Mouse (Mus musculus) ES-Bruce4 (cell line): ENCODE results near the gene Fbxw11. TPM values are rescaled to one million over a fixed set of nuclear protein-coding genes. Genes with fewer than 3 reads are reported as not detected.

ENCODE experiments used
- H3K27ac ChIP-seq: 2 replicates; pipeline ENCODE4 v1.5.1; 2012; ENCODE audit warnings: low read length, inconsistent platforms; ENCODE audit not compliant: insufficient read depth
- H3K27me3 ChIP-seq: 2 replicates; pipeline ENCODE4 v1.6.1; 2012; ENCODE audit warnings: mild to moderate bottlenecking, low read length, inconsistent platforms; ENCODE audit not compliant: control insufficient read depth, poor library complexity, insufficient read depth, severe bottlenecking
- H3K36me3 ChIP-seq: 2 replicates; pipeline ENCODE4 v1.6.1; 2012; ENCODE audit warnings: inconsistent platforms, mild to moderate bottlenecking, low read length, moderate library complexity; ENCODE audit not compliant: control insufficient read depth, poor library complexity, insufficient read depth, severe bottlenecking
- H3K4me1 ChIP-seq: one replicate; pipeline ENCODE4 v1.8.1; 2011; ENCODE audit warnings: low read length; ENCODE audit not compliant: control insufficient read depth, insufficient read depth
- H3K4me3 ChIP-seq: 2 replicates; pipeline ENCODE4 v1.5.1; 2011; ENCODE audit warnings: low read depth, mild to moderate bottlenecking, low read length
- H3K9ac ChIP-seq: 2 replicates; pipeline ENCODE4 v1.6.1; 2012; ENCODE audit warnings: low read depth, mild to moderate bottlenecking, inconsistent platforms; ENCODE audit not compliant: poor library complexity, severe bottlenecking
- H3K9me3 ChIP-seq: replicated peaks from 2 replicates; pipeline ENCODE4 v1.6.1; 2012; ENCODE audit warnings: mild to moderate bottlenecking, low read length, inconsistent platforms; ENCODE audit not compliant: control insufficient read depth, poor library complexity, insufficient read depth, severe bottlenecking
- CTCF ChIP-seq: IDR thresholded peaks from one replicate; pipeline ENCODE4 v1.8.1; 2011; ENCODE audit warnings: low read depth, low read length
- EP300 ChIP-seq: IDR thresholded peaks from 2 replicates; pipeline ENCODE4 v1.6.1; 2011; ENCODE audit warnings: low read depth, low read length; ENCODE audit not compliant: insufficient read depth
- POLR2A ChIP-seq: IDR thresholded peaks from one replicate; pipeline ENCODE4 v1.8.1; 2011; ENCODE audit warnings: low read length; ENCODE audit not compliant: insufficient read depth
- polyA plus RNA-seq: library from polyadenylated mRNA; stranded (reverse); fragments of >200 nt; gene quantifications from 2 replicates; pipeline ENCODE4 v1.2.4, GENCODE M21; 2011; ENCODE audit warnings: low read depth; ENCODE audit not compliant: missing spikeins, insufficient read depth, insufficient read length

The Fbxw11 gene
- polyA plus RNA-seq, 1 experiment, result 59.6 TPM

DNA sequence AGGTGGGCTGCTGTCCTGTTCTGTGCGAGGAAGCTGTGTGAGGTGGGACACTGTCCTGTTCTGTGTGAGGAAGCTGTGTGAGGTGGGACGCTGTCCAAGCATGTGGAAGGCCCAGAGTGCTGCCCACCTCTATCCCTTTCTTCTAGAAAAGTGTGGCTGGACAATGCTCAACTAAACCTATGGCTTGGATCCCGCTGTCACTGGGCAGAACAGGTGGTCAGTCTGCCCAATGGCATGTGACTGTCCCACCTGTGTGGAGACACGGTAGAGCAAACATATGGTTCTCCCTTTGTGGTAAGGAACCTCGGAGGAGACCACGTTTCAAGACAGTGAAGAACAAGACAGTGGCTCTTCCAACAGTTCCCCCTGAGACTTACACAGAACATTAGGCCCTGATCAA, 14.6 kb upstream of the Fbxw11 start:
- Histone ChIP-seq H3K27me3 (no peaks in the 10 kb centered on the region), H3K4me3 (no peak overlapping the region), H3K27ac (no peak overlapping the region), H3K4me1 (no peaks in the 10 kb centered on the region), H3K9ac (no peak overlapping the region), H3K9me3 (no peaks in the 10 kb centered on the region), H3K36me3 (no peaks in the 10 kb centered on the region)
- no peak for TF ChIP-seq EP300
- no peak for TF ChIP-seq CTCF
- no peak for TF ChIP-seq POLR2A

- no peaks in the 10 kb centered on the region for H3K9me3 ChIP-seq
- no peaks in the 10 kb centered on the region for H3K4me1 ChIP-seq
- no peak overlapping the region for H3K4me3 ChIP-seq
- no peaks in the 10 kb centered on the region for H3K27me3 ChIP-seq
- H3K27ac ChIP-seq, result no peak overlapping the region
- no peak for TF ChIP-seq POLR2A
- TF ChIP-seq EP300, result no peak
- no peak for TF ChIP-seq CTCF
- no peaks in the 10 kb centered on the region for H3K36me3 ChIP-seq
- no peak overlapping the region for H3K9ac ChIP-seq
Measured at GRCm38 (mm10) chr11:32629713-32630211, 12.8 kb upstream of the Fbxw11 start.

DNA sequence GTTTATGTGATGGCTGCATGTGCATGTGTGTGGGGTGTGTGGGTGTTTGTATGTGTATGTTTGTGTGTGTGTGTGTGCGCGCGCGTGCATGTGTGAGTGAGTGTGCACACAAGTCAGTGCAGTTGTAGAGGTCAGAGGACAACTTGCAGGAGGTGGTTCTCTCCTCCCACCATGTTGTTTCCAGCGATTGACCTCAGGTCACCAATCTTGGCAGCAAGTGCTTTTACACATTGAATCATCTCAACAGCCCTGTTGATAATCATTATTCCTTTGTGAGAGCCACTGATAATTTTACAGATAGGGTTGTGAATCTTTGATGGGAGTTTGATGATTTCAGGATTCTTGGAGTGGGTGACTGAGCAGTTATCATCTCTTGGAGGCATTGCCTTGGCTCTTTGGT, 9.9 kb upstream of the Fbxw11 start:
- H3K27ac ChIP-seq, result no peak overlapping the region
- H3K4me1 ChIP-seq, result no peaks in the 10 kb centered on the region
- no peak overlapping the region for H3K4me3 ChIP-seq
- H3K9me3 ChIP-seq, result no peaks in the 10 kb centered on the region
- no peaks in the 10 kb centered on the region for H3K36me3 ChIP-seq
- no peak overlapping the region for H3K9ac ChIP-seq
- no peak for TF ChIP-seq POLR2A
- TF ChIP-seq EP300, result no peak
- H3K27me3 ChIP-seq, result no peaks in the 10 kb centered on the region

- no peaks in the 10 kb centered on the region for H3K27me3 ChIP-seq
- no peak overlapping the region for H3K9ac ChIP-seq
- H3K4me3 ChIP-seq, result no peak overlapping the region
- H3K4me1 ChIP-seq, result no peaks in the 10 kb centered on the region
- H3K9me3 ChIP-seq, result no peaks in the 10 kb centered on the region
- TF ChIP-seq POLR2A (no peak), CTCF (peak; percentile 61), EP300 (no peak)
- no peaks in the 10 kb centered on the region for H3K36me3 ChIP-seq
- no peak overlapping the region for H3K27ac ChIP-seq
Measured at GRCm38 (mm10) chr11:32633542-32633941, 9.0 kb upstream of the Fbxw11 start.

GRCm38 (mm10) chr11:32634143-32634542, 8.4 kb upstream of the Fbxw11 start:
- Histone ChIP-seq H3K36me3 (no peaks in the 10 kb centered on the region), H3K9me3 (no peaks in the 10 kb centered on the region), H3K27ac (no peak overlapping the region), H3K9ac (no peak overlapping the region), H3K4me3 (no peak overlapping the region), H3K27me3 (no peaks in the 10 kb centered on the region), H3K4me1 (no peaks in the 10 kb centered on the region)
- TF ChIP-seq EP300, result no peak
- TF ChIP-seq CTCF, result no peak
- TF ChIP-seq POLR2A, result no peak

GRCm38 (mm10) chr11:32634842-32635241, 7.7 kb upstream of the Fbxw11 start:
- Histone ChIP-seq H3K9me3 (no peaks in the 10 kb centered on the region), H3K36me3 (no peaks in the 10 kb centered on the region), H3K4me3 (no peak overlapping the region), H3K27ac (no peak overlapping the region), H3K9ac (no peak overlapping the region), H3K27me3 (no peaks in the 10 kb centered on the region), H3K4me1 (no peaks in the 10 kb centered on the region)
- TF ChIP-seq POLR2A (no peak), CTCF (no peak), EP300 (no peak)
